Mouse (Mus musculus) small intestine, adult 2 months (tissue): ENCODE measurements at regions not wholly inside any gene's neighbourhood (a gene's known extent, or its start where the extent isn't known, plus 50 kb on each side); places are given as distances from the start of the nearest gene placed in this dataset.

ENCODE experiments used
- CTCF ChIP-seq: fragments of 200-500 bp; IDR thresholded peaks from 2 replicates; pipeline ENCODE4 v1.5.1; 2012; ENCODE audit warnings: low read depth, mild to moderate bottlenecking, control low read depth, inconsistent platforms, low read length, moderate library complexity, mixed read lengths; ENCODE audit not compliant: insufficient replicate concordance, insufficient read length; ENCODE audit errors: extremely low read depth
- POLR2A ChIP-seq: fragments of 200-500 bp; IDR thresholded peaks from 2 replicates; pipeline ENCODE4 v1.6.1; 2012; ENCODE audit warnings: low read depth, mild to moderate bottlenecking, control low read depth, inconsistent platforms, low read length, moderate library complexity

GRCm38 (mm10) chr10:37625972-37626757 lies 487.4 kb upstream of the Marcks start:
- TF ChIP-seq CTCF: no peak
- no peak for TF ChIP-seq POLR2A
